Mouse (Mus musculus): Measurements from ENCODE around the gene Dhx57. TPM values are rescaled to one million over a fixed set of nuclear protein-coding genes. Genes with fewer than 3 reads are reported as not detected.

Gene Dhx57
- polyA plus RNA-seq (2015; fragmentation: Nextera tagmentation; extraction: Ambion mirVana), result 14.5 and 15.2 TPM in 2 replicates

- under 1% methylated on average over 35 of the region's 35 CpGs for WGBS
Measured at GRCm38 (mm10) chr17:80290074-80290657, at the start of gene Dhx57, which contains the start of gene Morn2. Gene Dhx57, minus strand, starts transcription at chr17:80290476. Gene Morn2, plus strand, starts transcription at chr17:80290203.

GRCm38 (mm10) chr17:80332386-80332785 lies 42.1 kb upstream of the Dhx57 start:
- ATAC-seq (ENCODE audit: low read depth), result 0 out of 2 replicates have a peak, but pooled peaks have one; percentile 49
- 40% methylated on average over 2 of the region's 2 CpGs for WGBS
- no peaks in the 10 kb centered on the region for H3K27me3 ChIP-seq (ENCODE audit: control insufficient read depth, insufficient read depth, low read depth, low read length)
- no peak overlapping the region for H3K4me2 ChIP-seq (ENCODE audit: low read depth, low read length)
- H3K27ac ChIP-seq (ENCODE audit: low read length), result no peak overlapping the region
- H3K4me3 ChIP-seq (ENCODE audit: low read length), result no peak overlapping the region
- H3K36me3 ChIP-seq (ENCODE audit: control insufficient read depth, insufficient read depth, low read length), result no peaks in the 10 kb centered on the region
- no peaks in the 10 kb centered on the region for H3K9me3 ChIP-seq (ENCODE audit: control insufficient read depth, low read length)
- no peaks in the 10 kb centered on the region for H3K4me1 ChIP-seq (replicated peaks; ENCODE audit: control insufficient read depth, insufficient read depth, low read length)
- no peak overlapping the region for H3K9ac ChIP-seq (ENCODE audit: low read length)

More at GRCm38 (mm10) chr17:80290074-80290657, at the start of gene Dhx57, which contains the start of gene Morn2:
- ATAC-seq (ENCODE audit: low read depth), result peak; percentile 99
- Histone ChIP-seq H3K36me3 (ENCODE audit: control insufficient read depth, insufficient read depth, low read length) (no peaks in the 10 kb centered on the region), H3K9me3 (ENCODE audit: control insufficient read depth, low read length) (no peaks in the 10 kb centered on the region), H3K27ac (ENCODE audit: low read length) (peak within 1 kb of the TSS; percentile 71), H3K4me2 (ENCODE audit: low read depth, low read length) (peak within 1 kb of the TSS; percentile 65), H3K4me3 (ENCODE audit: low read length) (peak within 1 kb of the TSS; percentile 82), H3K9ac (ENCODE audit: low read length) (peak within 1 kb of the TSS; percentile 84), H3K4me1 (replicated peaks; ENCODE audit: control insufficient read depth, insufficient read depth, low read length) (peaks cover 7% of the 10 kb centered on the region), H3K27me3 (ENCODE audit: control insufficient read depth, insufficient read depth, low read depth, low read length) (no peaks in the 10 kb centered on the region)

- H3K27ac ChIP-seq (ENCODE audit: low read length), result no peak overlapping the region
- H3K9me3 ChIP-seq (ENCODE audit: control insufficient read depth, low read length), result no peaks in the 10 kb centered on the region
- no peak overlapping the region for H3K9ac ChIP-seq (ENCODE audit: low read length)
- no peaks in the 10 kb centered on the region for H3K4me1 ChIP-seq (replicated peaks; ENCODE audit: control insufficient read depth, insufficient read depth, low read length)
- H3K4me2 ChIP-seq (ENCODE audit: low read depth, low read length), result no peak overlapping the region
- no peaks in the 10 kb centered on the region for H3K27me3 ChIP-seq (ENCODE audit: control insufficient read depth, insufficient read depth, low read depth, low read length)
- 84% methylated on average over 3 of the region's 3 CpGs for WGBS
- no peak overlapping the region for H3K4me3 ChIP-seq (ENCODE audit: low read length)
- no peaks in the 10 kb centered on the region for H3K36me3 ChIP-seq (ENCODE audit: control insufficient read depth, insufficient read depth, low read length)
- ATAC-seq (ENCODE audit: low read depth), result no peak
Measured at GRCm38 (mm10) chr17:80326431-80326830, 36.2 kb upstream of the Dhx57 start.

- no peak overlapping the region for H3K9ac ChIP-seq (ENCODE audit: low read length)
- WGBS, result 63% methylated on average over 5 of the region's 5 CpGs
- H3K36me3 ChIP-seq (ENCODE audit: control insufficient read depth, insufficient read depth, low read length), result no peaks in the 10 kb centered on the region
- H3K4me3 ChIP-seq (ENCODE audit: low read length), result no peak overlapping the region
- H3K4me2 ChIP-seq (ENCODE audit: low read depth, low read length), result no peak overlapping the region
- ATAC-seq (ENCODE audit: low read depth), result no peak
- H3K4me1 ChIP-seq (replicated peaks; ENCODE audit: control insufficient read depth, insufficient read depth, low read length), result no peaks in the 10 kb centered on the region
- no peaks in the 10 kb centered on the region for H3K27me3 ChIP-seq (ENCODE audit: control insufficient read depth, insufficient read depth, low read depth, low read length)
- no peak overlapping the region for H3K27ac ChIP-seq (ENCODE audit: low read length)
- H3K9me3 ChIP-seq (ENCODE audit: control insufficient read depth, low read length), result no peaks in the 10 kb centered on the region
Measured at GRCm38 (mm10) chr17:80325456-80325855, 35.2 kb upstream of the Dhx57 start.

GRCm38 (mm10) chr17:80324521-80324920 lies 34.2 kb upstream of the Dhx57 start:
- no peaks in the 10 kb centered on the region for H3K4me1 ChIP-seq (replicated peaks; ENCODE audit: control insufficient read depth, insufficient read depth, low read length)
- no peak overlapping the region for H3K4me3 ChIP-seq (ENCODE audit: low read length)
- H3K9me3 ChIP-seq (ENCODE audit: control insufficient read depth, low read length), result no peaks in the 10 kb centered on the region
- H3K4me2 ChIP-seq (ENCODE audit: low read depth, low read length), result no peak overlapping the region
- H3K27ac ChIP-seq (ENCODE audit: low read length), result no peak overlapping the region
- 73% methylated on average over 7 of the region's 7 CpGs for WGBS
- no peak overlapping the region for H3K9ac ChIP-seq (ENCODE audit: low read length)
- H3K36me3 ChIP-seq (ENCODE audit: control insufficient read depth, insufficient read depth, low read length), result no peaks in the 10 kb centered on the region
- ATAC-seq (ENCODE audit: low read depth), result no peak
- no peaks in the 10 kb centered on the region for H3K27me3 ChIP-seq (ENCODE audit: control insufficient read depth, insufficient read depth, low read depth, low read length)

- H3K9me3 ChIP-seq (ENCODE audit: control insufficient read depth, low read length), result no peaks in the 10 kb centered on the region
- no peaks in the 10 kb centered on the region for H3K36me3 ChIP-seq (ENCODE audit: control insufficient read depth, insufficient read depth, low read length)
- H3K4me3 ChIP-seq (ENCODE audit: low read length), result no peak overlapping the region
- H3K9ac ChIP-seq (ENCODE audit: low read length), result no peak overlapping the region
- no peaks in the 10 kb centered on the region for H3K27me3 ChIP-seq (ENCODE audit: control insufficient read depth, insufficient read depth, low read depth, low read length)
- H3K4me1 ChIP-seq (replicated peaks; ENCODE audit: control insufficient read depth, insufficient read depth, low read length), result no peaks in the 10 kb centered on the region
- 58% methylated on average over 8 of the region's 8 CpGs for WGBS
- ATAC-seq (ENCODE audit: low read depth), result no peak
- no peak overlapping the region for H3K4me2 ChIP-seq (ENCODE audit: low read depth, low read length)
- no peak overlapping the region for H3K27ac ChIP-seq (ENCODE audit: low read length)
Measured at GRCm38 (mm10) chr17:80323658-80324057, 33.4 kb upstream of the Dhx57 start.

GRCm38 (mm10) chr17:80323015-80323414 lies 32.7 kb upstream of the Dhx57 start:
- no peaks in the 10 kb centered on the region for H3K27me3 ChIP-seq (ENCODE audit: control insufficient read depth, insufficient read depth, low read depth, low read length)
- no peak overlapping the region for H3K27ac ChIP-seq (ENCODE audit: low read length)
- 78% methylated on average over 4 of the region's 4 CpGs for WGBS
- no peak overlapping the region for H3K4me3 ChIP-seq (ENCODE audit: low read length)
- H3K4me2 ChIP-seq (ENCODE audit: low read depth, low read length), result no peak overlapping the region
- no peak for ATAC-seq (ENCODE audit: low read depth)
- H3K4me1 ChIP-seq (replicated peaks; ENCODE audit: control insufficient read depth, insufficient read depth, low read length), result no peaks in the 10 kb centered on the region
- H3K9ac ChIP-seq (ENCODE audit: low read length), result no peak overlapping the region
- H3K36me3 ChIP-seq (ENCODE audit: control insufficient read depth, insufficient read depth, low read length), result no peaks in the 10 kb centered on the region
- H3K9me3 ChIP-seq (ENCODE audit: control insufficient read depth, low read length), result no peaks in the 10 kb centered on the region

GRCm38 (mm10) chr17:80322228-80322627 lies 32.0 kb upstream of the Dhx57 start:
- H3K27ac ChIP-seq (ENCODE audit: low read length), result no peak overlapping the region
- H3K9ac ChIP-seq (ENCODE audit: low read length), result no peak overlapping the region
- H3K36me3 ChIP-seq (ENCODE audit: control insufficient read depth, insufficient read depth, low read length), result no peaks in the 10 kb centered on the region
- ATAC-seq (ENCODE audit: low read depth), result no peak
- H3K4me3 ChIP-seq (ENCODE audit: low read length), result no peak overlapping the region
- no peaks in the 10 kb centered on the region for H3K27me3 ChIP-seq (ENCODE audit: control insufficient read depth, insufficient read depth, low read depth, low read length)
- H3K4me2 ChIP-seq (ENCODE audit: low read depth, low read length), result no peak overlapping the region
- 63% methylated on average over 6 of the region's 6 CpGs for WGBS
- H3K4me1 ChIP-seq (replicated peaks; ENCODE audit: control insufficient read depth, insufficient read depth, low read length), result no peaks in the 10 kb centered on the region
- H3K9me3 ChIP-seq (ENCODE audit: control insufficient read depth, low read length), result no peaks in the 10 kb centered on the region

- Histone ChIP-seq H3K9ac (ENCODE audit: low read length) (no peak overlapping the region), H3K4me3 (ENCODE audit: low read length) (no peak overlapping the region), H3K36me3 (ENCODE audit: control insufficient read depth, insufficient read depth, low read length) (no peaks in the 10 kb centered on the region), H3K4me1 (replicated peaks; ENCODE audit: control insufficient read depth, insufficient read depth, low read length) (no peaks in the 10 kb centered on the region), H3K27ac (ENCODE audit: low read length) (no peak overlapping the region), H3K9me3 (ENCODE audit: control insufficient read depth, low read length) (no peaks in the 10 kb centered on the region), H3K27me3 (ENCODE audit: control insufficient read depth, insufficient read depth, low read depth, low read length) (no peaks in the 10 kb centered on the region), H3K4me2 (ENCODE audit: low read depth, low read length) (no peak overlapping the region)
- 73% methylated on average over 4 of the region's 4 CpGs for WGBS
- no peak for ATAC-seq (ENCODE audit: low read depth)
Measured at GRCm38 (mm10) chr17:80312405-80312804, 22.1 kb upstream of the Dhx57 start.
